Mouse (Mus musculus) hindbrain, embryonic 12.5 days (tissue): ENCODE results near the gene Robo4. TPM values are rescaled to one million over a fixed set of nuclear protein-coding genes. Genes with fewer than 3 reads are reported as not detected.
A peak's percentile ranks its signal among the peaks of the same experiment; 100 is the strongest.

Experiments
- ATAC-seq: fragments of 200-750 bp; cut with Nextera tagmentation; 2 replicates; pipeline ENCODE4 v1.8.0; 2017; ENCODE audit warnings: moderate TSS enrichment; ENCODE audit not compliant: low FRiP score
- H3K27ac ChIP-seq: fragments of 300-500 bp; sonication (generic); 2 replicates; pipeline ENCODE4 v1.5.1; 2016; ENCODE audit warnings: mild to moderate bottlenecking
- H3K27me3 ChIP-seq: fragments of 300-500 bp; sonication (generic); 2 replicates; pipeline ENCODE4 v1.6.1; 2016; ENCODE audit warnings: mild to moderate bottlenecking
- H3K36me3 ChIP-seq: fragments of 300-500 bp; sonication (generic); 2 replicates; pipeline ENCODE4 v1.6.1; 2016; ENCODE audit warnings: mild to moderate bottlenecking
- H3K4me1 ChIP-seq: fragments of 300-500 bp; sonication (generic); 2 replicates; pipeline ENCODE4 v1.6.1; 2016
- H3K4me2 ChIP-seq: fragments of 300-500 bp; sonication (generic); replicated peaks from 2 replicates; pipeline ENCODE4 v1.6.1; 2016; ENCODE audit warnings: mild to moderate bottlenecking
- H3K4me3 ChIP-seq: fragments of 300-500 bp; sonication (generic); 2 replicates; pipeline ENCODE4 v1.5.1; 2016; ENCODE audit warnings: mild to moderate bottlenecking
- H3K9ac ChIP-seq: fragments of 300-500 bp; sonication (generic); 2 replicates; pipeline ENCODE4 v1.6.1; 2016; ENCODE audit warnings: mild to moderate bottlenecking, moderate library complexity
- H3K9me3 ChIP-seq: fragments of 300-500 bp; sonication (generic); replicated peaks from 2 replicates; pipeline ENCODE4 v1.6.1; 2016; ENCODE audit warnings: mild to moderate bottlenecking
- WGBS: fragments of 180-500 bp; shearing (Covaris S2); methylation state at CpG from one replicate; pipeline ENCODE4 v1.1.7; 2016; 5-methylcytosine and 5-hydroxymethylcytosine counted together
- polyA plus RNA-seq: library from polyadenylated mRNA; unstranded; fragments of >200 nt; fragmentation: Nextera tagmentation; extraction: Ambion mirVana; gene quantifications from 2 replicates; pipeline ENCODE4 v1.2.1, GENCODE M21; 2016

Robo4 gene
- polyA plus RNA-seq, 1 experiment from 2014 or later = 8.0 TPM

DNA sequence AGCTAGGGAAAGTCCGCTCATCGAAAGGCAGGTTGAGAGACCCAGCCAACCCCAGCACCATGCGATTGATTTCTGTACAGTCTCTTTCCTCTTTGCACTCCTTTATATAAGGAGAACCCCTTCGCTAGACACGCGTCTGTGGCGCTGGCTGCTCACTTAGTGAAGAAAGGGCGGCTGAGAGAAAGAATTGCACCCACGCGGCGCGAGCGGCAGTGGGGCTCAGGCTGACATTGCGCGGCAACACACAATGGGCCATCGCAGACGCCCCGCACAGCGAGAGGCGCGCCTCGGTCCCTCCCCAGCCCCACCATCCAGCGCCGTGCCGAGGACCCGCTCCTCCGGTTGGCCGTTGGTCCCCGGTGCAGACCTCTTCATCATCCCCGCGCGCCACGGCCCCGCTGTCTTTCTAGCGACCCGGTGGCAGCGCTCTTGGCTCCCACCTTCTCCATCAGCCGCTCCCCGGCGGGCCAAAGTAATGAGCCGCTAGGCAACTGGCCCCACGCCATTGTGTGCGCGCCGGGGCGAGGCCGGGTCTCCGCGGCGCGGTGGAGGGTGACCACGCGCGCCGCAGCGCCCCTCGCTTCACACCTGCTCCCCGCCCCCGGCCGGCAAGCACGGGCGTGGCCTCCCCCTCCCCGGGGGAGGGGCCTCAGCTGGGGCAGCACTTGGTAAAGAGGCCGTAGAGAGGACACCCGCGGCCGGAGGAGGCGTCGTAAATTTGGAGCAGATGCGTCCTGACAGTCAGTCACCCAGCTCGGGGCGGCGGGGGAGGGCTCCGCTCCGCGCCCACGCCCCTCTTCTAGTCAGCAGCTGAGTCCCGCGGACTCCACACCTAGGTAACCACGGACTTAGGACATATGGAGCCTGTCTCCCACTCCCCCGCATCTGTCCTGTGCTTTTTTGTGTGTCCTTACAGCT, 58.6 kb downstream of the Robo4 start:
- Histone ChIP-seq H3K36me3 (no peaks in the 10 kb centered on the region), H3K4me3 (peak overlapping the region; percentile 50), H3K27me3 (peaks cover 82% of the 10 kb centered on the region), H3K27ac (peak overlapping the region; percentile 97), H3K4me2 (peak overlapping the region; percentile 85), H3K4me1 (peaks cover 35% of the 10 kb centered on the region), H3K9ac (peak overlapping the region; percentile 75), H3K9me3 (no peaks in the 10 kb centered on the region)
- peak; percentile 71 for ATAC-seq
- WGBS = under 1% methylated on average over 81 of the region's 81 CpGs

DNA sequence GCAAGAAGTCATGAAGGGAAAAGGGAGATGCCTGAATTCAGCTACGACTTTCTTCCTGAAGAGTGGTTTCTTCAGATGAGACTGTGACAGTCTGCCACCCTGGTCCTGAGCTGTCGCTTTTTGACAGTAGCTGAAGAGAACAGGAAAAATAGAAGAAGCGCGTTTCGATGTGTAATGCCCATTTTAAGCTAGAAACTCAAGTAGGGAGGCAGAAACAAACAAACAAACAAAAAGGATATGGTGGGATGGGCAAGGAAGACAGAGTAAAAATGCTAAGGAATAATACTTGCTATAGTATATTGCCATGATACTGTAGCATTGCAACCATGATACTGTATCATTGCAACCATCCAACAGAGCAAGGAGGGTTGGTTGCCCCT, 59.3 kb downstream of the Robo4 start:
- peak overlapping the region; percentile 50 for H3K4me3 ChIP-seq

DNA sequence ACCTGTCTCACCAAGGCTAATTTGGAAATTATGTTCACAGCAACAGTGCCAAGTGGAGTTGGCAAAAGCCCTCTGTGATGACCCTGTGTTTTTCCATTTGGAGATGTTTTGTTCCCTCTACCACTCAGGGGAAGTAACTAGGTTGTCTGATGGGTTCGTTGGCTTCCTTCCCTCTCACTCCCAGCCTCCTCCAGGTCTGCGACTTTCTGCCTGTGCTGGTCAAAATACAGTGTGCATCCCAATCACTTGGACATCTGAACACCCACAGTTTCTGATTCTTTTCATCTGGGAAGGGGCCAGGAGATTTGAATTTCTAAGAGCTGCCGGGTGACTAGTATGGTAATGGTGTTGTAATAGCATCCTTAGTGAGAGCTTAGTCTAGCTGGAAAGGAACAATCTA, 59.9 kb downstream of the Robo4 start:
- H3K36me3 ChIP-seq = no peaks in the 10 kb centered on the region
- peaks cover 23% of the 10 kb centered on the region for H3K4me1 ChIP-seq
- 8% methylated on average over 3 of the region's 3 CpGs for WGBS
- peaks cover 71% of the 10 kb centered on the region for H3K27me3 ChIP-seq
- no peak overlapping the region for H3K27ac ChIP-seq
- ATAC-seq = no peak
- no peak overlapping the region for H3K4me2 ChIP-seq
- no peak overlapping the region for H3K4me3 ChIP-seq
- H3K9me3 ChIP-seq = no peaks in the 10 kb centered on the region
- no peak overlapping the region for H3K9ac ChIP-seq

More for the DNA sequence above, 59.3 kb downstream of the Robo4 start:
- Histone ChIP-seq H3K36me3 (no peaks in the 10 kb centered on the region), H3K27ac (peak overlapping the region; percentile 97), H3K9ac (peak overlapping the region; percentile 75), H3K9me3 (no peaks in the 10 kb centered on the region), H3K4me1 (peaks cover 29% of the 10 kb centered on the region), H3K4me2 (peak overlapping the region; percentile 85), H3K27me3 (peaks cover 76% of the 10 kb centered on the region)
- 9% methylated on average over 5 of the region's 5 CpGs for WGBS
- no peak for ATAC-seq

DNA sequence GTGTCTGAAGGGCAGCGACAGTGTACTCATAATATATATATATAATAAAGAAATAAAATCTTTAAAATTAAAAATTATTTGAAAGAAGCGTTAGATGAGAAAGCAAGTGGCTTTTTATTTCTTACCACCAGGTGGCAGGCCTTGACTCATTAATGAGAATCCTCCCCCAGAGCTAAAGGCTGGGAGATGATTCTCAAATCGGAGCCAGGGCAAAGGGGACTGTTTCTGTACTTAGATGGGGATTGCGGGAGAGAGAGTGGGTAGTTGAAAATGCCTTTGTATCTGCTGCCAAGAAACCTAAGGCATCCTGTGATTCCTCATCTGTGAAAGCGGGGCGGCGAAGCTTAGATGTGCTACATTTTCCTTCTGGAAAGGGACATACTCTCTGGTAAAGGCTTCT, 61.1 kb downstream of the Robo4 start:
- 12% methylated on average over 7 of the region's 7 CpGs for whole genome bisulfite sequencing

More for the DNA sequence above, 61.1 kb downstream of the Robo4 start:
- Histone ChIP-seq H3K27me3 (peaks cover 59% of the 10 kb centered on the region), H3K4me1 (peaks cover 19% of the 10 kb centered on the region), H3K36me3 (no peaks in the 10 kb centered on the region), H3K9me3 (no peaks in the 10 kb centered on the region), H3K4me3 (no peak overlapping the region), H3K9ac (no peak overlapping the region), H3K27ac (no peak overlapping the region), H3K4me2 (no peak overlapping the region)
- ATAC-seq = no peak

Other genes with a start within 250 kb of the Robo4 start
- gene Tmem218, start 193.7 kb upstream of the Robo4 start, polyA plus RNA-seq = 12.7 and 14.1 TPM in 2 replicates
- gene Slc37a2, start 146.2 kb upstream of the Robo4 start, polyA plus RNA-seq = 1.7 TPM in 2 replicates
- 8.2 and 10.5 TPM in 2 replicates for gene Ccdc15, start 53.5 kb upstream of the Robo4 start, polyA plus RNA-seq
- gene Hepacam, start 34.5 kb upstream of the Robo4 start, polyA plus RNA-seq = 0.26 and 0.36 TPM in 2 replicates
- 155 and 187 TPM in 2 replicates for gene Robo3, start 31.3 kb downstream of the Robo4 start, polyA plus RNA-seq
- 50.7 TPM in 2 replicates for gene Msantd2, start 87.4 kb downstream of the Robo4 start, polyA plus RNA-seq
- gene Esam, start 126.2 kb downstream of the Robo4 start, polyA plus RNA-seq = 31.6 and 32.7 TPM in 2 replicates
- gene Vsig2, start 137.4 kb downstream of the Robo4 start, polyA plus RNA-seq = 0.53 and 1.0 TPM in 2 replicates
- 15.4 and 15.5 TPM in 2 replicates for gene Nrgn, start 151.0 kb downstream of the Robo4 start, polyA plus RNA-seq
- 9.4 and 12.1 TPM in 2 replicates for gene Siae, start 153.8 kb downstream of the Robo4 start, polyA plus RNA-seq
- 17.9 and 22.9 TPM in 2 replicates for gene Spa17, start 211.8 kb downstream of the Robo4 start, polyA plus RNA-seq